Mouse (Mus musculus) erythroblast, embryonic 14.5 days (primary cell): ENCODE results near the gene Clic4.

Experiments
- GATA1 ChIP-seq: IDR thresholded peaks from 2 replicates; pipeline ENCODE4 v1.6.1; 2012; ENCODE audit warnings: low read length, inconsistent platforms, mixed read lengths
- TAL1 ChIP-seq: IDR thresholded peaks from 3 replicates; pipeline ENCODE4 v1.6.1; 2012; ENCODE audit warnings: low read length, inconsistent platforms, mixed read lengths

DNA sequence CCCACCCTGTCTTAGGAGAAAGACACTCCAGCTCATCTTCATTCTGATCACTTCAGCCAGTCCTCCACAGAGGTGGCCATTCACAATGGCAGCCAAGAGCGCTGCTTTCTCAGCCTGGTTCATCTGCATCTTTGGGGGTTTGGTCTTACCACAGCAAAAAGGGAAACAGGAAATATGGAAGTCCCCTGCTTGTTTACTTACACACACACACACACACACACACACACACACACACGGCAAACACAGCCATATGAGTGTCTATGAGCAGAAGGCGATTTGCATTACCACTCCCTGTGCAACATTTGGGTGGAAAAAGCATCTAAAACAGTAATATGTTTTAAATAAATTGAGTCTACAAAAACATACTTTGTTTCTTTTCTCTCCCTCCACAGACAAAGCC is 32.3 kb downstream of the Clic4 start:
- TF ChIP-seq GATA1, result no peak
- no peak for TF ChIP-seq TAL1
